Mouse (Mus musculus): ENCODE measurements at regions not wholly inside any gene's neighbourhood (a gene's known extent, or its start where the extent isn't known, plus 50 kb on each side); places are given as distances from the start of the nearest gene placed in this dataset.

GRCm38 (mm10) chr14:99709764-99710163 is 411.3 kb downstream of the Klf5 start:
- DNase-seq (ENCODE audit: low spot score): no peak

GRCm38 (mm10) chr14:99710656-99711177 is 412.2 kb downstream of the Klf5 start:
- no peak for DNase-seq (ENCODE audit: low spot score)

GRCm38 (mm10) chr14:99712624-99713023 is 414.1 kb downstream of the Klf5 start:
- DNase-seq (ENCODE audit: low spot score): no peak

GRCm38 (mm10) chr14:99713069-99713830 is 414.8 kb downstream of the Klf5 start:
- no peak for DNase-seq (ENCODE audit: low spot score)

GRCm38 (mm10) chr14:99733474-99734199 is 435.1 kb downstream of the Klf5 start:
- no peak for DNase-seq (ENCODE audit: low spot score)

GRCm38 (mm10) chr14:99734200-99734567 is 435.7 kb downstream of the Klf5 start:
- no peak for DNase-seq (ENCODE audit: low spot score)

GRCm38 (mm10) chr14:99743625-99744297 is 445.3 kb downstream of the Klf5 start:
- DNase-seq (ENCODE audit: low spot score): no peak

GRCm38 (mm10) chr14:99745209-99745608 is 446.7 kb downstream of the Klf5 start:
- DNase-seq (ENCODE audit: low spot score): no peak

GRCm38 (mm10) chr14:99748166-99748565 is 449.7 kb downstream of the Klf5 start:
- DNase-seq (ENCODE audit: low spot score): no peak

- no peak for DNase-seq (ENCODE audit: low spot score)
Observed at GRCm38 (mm10) chr14:99749308-99750305, 451.1 kb downstream of the Klf5 start.

GRCm38 (mm10) chr14:99758045-99758444 is 459.6 kb downstream of the Klf5 start:
- DNase-seq (ENCODE audit: low spot score): no peak

- DNase-seq (ENCODE audit: low spot score): no peak
Observed at GRCm38 (mm10) chr14:99763336-99763735, 464.8 kb downstream of the Klf5 start.

- no peak for DNase-seq (ENCODE audit: low spot score)
Observed at GRCm38 (mm10) chr14:99771009-99771408, 472.5 kb downstream of the Klf5 start.

GRCm38 (mm10) chr14:99772774-99773423 is 474.4 kb downstream of the Klf5 start:
- no peak for DNase-seq (ENCODE audit: low spot score)

GRCm38 (mm10) chr14:99778477-99778876 is 480.0 kb downstream of the Klf5 start:
- DNase-seq (ENCODE audit: low spot score): no peak

- no peak for DNase-seq (ENCODE audit: low spot score)
Observed at GRCm38 (mm10) chr14:99778957-99779356, 480.5 kb downstream of the Klf5 start.

- DNase-seq (ENCODE audit: low spot score): no peak
Observed at GRCm38 (mm10) chr14:99783646-99784045, 485.2 kb downstream of the Klf5 start.

- no peak for DNase-seq (ENCODE audit: low spot score)
Observed at GRCm38 (mm10) chr14:99785106-99785505, 486.6 kb downstream of the Klf5 start.

- no peak for DNase-seq (ENCODE audit: low spot score)
Observed at GRCm38 (mm10) chr14:99786367-99786766, 487.9 kb downstream of the Klf5 start.

GRCm38 (mm10) chr14:99788185-99788584 is 489.7 kb downstream of the Klf5 start:
- DNase-seq (ENCODE audit: low spot score): no peak

Data from thymus, postnatal 0 days (tissue).